Mouse (Mus musculus) G1E (cell line): ENCODE measurements around the gene Uap1. TPM values are rescaled to one million over a fixed set of nuclear protein-coding genes. Genes with fewer than 3 reads are reported as not detected.
A peak's percentile ranks its signal among the peaks of the same experiment; 100 is the strongest.

ENCODE experiments used
- ATAC-seq: 2 replicates; pipeline ENCODE4 v1.8.0; 2016; ENCODE audit warnings: mild to moderate bottlenecking; ENCODE audit not compliant: insufficient number of reproducible peaks, poor library complexity, low FRiP score, severe bottlenecking; ENCODE audit errors: extremely low read depth
- DNase-seq: peaks from one replicate; pipeline ENCODE4 v3.0.0; 2012; ENCODE audit warnings: low spot score
- H3K27me3 ChIP-seq: 2 replicates; pipeline ENCODE4 v1.6.1; 2012; ENCODE audit warnings: mild to moderate bottlenecking, low read length, inconsistent platforms; ENCODE audit not compliant: insufficient read depth
- H3K36me3 ChIP-seq: replicated peaks from 2 replicates; pipeline ENCODE3; 2012; ENCODE audit warnings: mild to moderate bottlenecking, inconsistent platforms
- H3K4me1 ChIP-seq: 2 replicates; pipeline ENCODE4 v1.6.1; 2012; ENCODE audit warnings: low read depth, low read length, inconsistent platforms, mixed read lengths; ENCODE audit not compliant: insufficient read depth
- H3K4me3 ChIP-seq: 2 replicates; pipeline ENCODE4 v1.5.1; 2012; ENCODE audit warnings: low read depth, mild to moderate bottlenecking, inconsistent platforms, low read length, moderate library complexity, mixed read lengths
- H3K9me3 ChIP-seq: replicated peaks from 2 replicates; pipeline ENCODE4 v1.6.1; 2012; ENCODE audit warnings: inconsistent platforms
- CTCF ChIP-seq: IDR thresholded peaks from 2 replicates; pipeline ENCODE4 v1.5.1; 2012; ENCODE audit warnings: low read depth, low read length, inconsistent platforms, mixed read lengths
- GATA1 ChIP-seq: IDR thresholded peaks from 2 replicates; pipeline ENCODE4 v1.6.1; 2012; ENCODE audit warnings: borderline replicate concordance, low read length, inconsistent platforms, mixed read lengths
- GATA2 ChIP-seq: IDR thresholded peaks from 2 replicates; pipeline ENCODE4 v1.6.1; 2012; ENCODE audit warnings: low read depth, low read length, inconsistent platforms, borderline replicate concordance
- POLR2AphosphoS5 ChIP-seq: IDR thresholded peaks from 2 replicates; pipeline ENCODE4 v1.6.1; 2012; ENCODE audit warnings: low read depth, low read length, inconsistent platforms; ENCODE audit not compliant: insufficient replicate concordance
- TAL1 ChIP-seq: conservative IDR thresholded peaks from 2 replicates; pipeline ENCODE4 v1.6.1; 2012; ENCODE audit warnings: low read depth, low read length, inconsistent platforms, mixed read lengths
- polyA plus RNA-seq: library from polyadenylated mRNA; stranded (reverse); fragments of >175 nt; gene quantifications from 2 replicates; pipeline ENCODE4 v1.2.3, GENCODE M21; 2012
- total RNA-seq, 2 experiments: library from RNA; stranded (forward) in 1 of 2; stranded (reverse) in 1 of 2; fragments of 200-1000 nt in 1 of 2; fragments of >200 nt in 1 of 2; fragmentation: Nextera tagmentation in 1 of 2; gene quantifications; 2 replicates each; pipeline ENCODE4 v1.2.3; 2014 to 2017

Uap1 gene
- total and polyA plus RNA-seq, 3 experiments = 24.1 to 530 (median 171) TPM

GRCm38 (mm10) chr1:170214383-170214756 is 39.6 kb upstream of the Uap1 start:
- Histone ChIP-seq H3K9me3 (no peaks in the 10 kb centered on the region), H3K27me3 (no peaks in the 10 kb centered on the region), H3K4me1 (peaks cover 10% of the 10 kb centered on the region), H3K4me3 (peak overlapping the region; percentile 84), H3K36me3 (peaks cover 29% of the 10 kb centered on the region)
- TF ChIP-seq GATA2 = no peak
- no peak for TF ChIP-seq TAL1
- TF ChIP-seq GATA1 = no peak
- no peak for DNase-seq
- no peak for ATAC-seq

- Histone ChIP-seq H3K4me3 (no peak overlapping the region), H3K27me3 (no peaks in the 10 kb centered on the region), H3K9me3 (no peaks in the 10 kb centered on the region), H3K4me1 (peaks cover 10% of the 10 kb centered on the region), H3K36me3 (peaks cover 39% of the 10 kb centered on the region)
- ATAC-seq = no peak
- DNase-seq = no peak
- TF ChIP-seq GATA2 = no peak
- no peak for TF ChIP-seq TAL1
- no peak for TF ChIP-seq GATA1
- TF ChIP-seq CTCF = no peak
- no peak for TF ChIP-seq POLR2AphosphoS5
Observed at GRCm38 (mm10) chr1:170213181-170213879, 38.6 kb upstream of the Uap1 start.

DNA sequence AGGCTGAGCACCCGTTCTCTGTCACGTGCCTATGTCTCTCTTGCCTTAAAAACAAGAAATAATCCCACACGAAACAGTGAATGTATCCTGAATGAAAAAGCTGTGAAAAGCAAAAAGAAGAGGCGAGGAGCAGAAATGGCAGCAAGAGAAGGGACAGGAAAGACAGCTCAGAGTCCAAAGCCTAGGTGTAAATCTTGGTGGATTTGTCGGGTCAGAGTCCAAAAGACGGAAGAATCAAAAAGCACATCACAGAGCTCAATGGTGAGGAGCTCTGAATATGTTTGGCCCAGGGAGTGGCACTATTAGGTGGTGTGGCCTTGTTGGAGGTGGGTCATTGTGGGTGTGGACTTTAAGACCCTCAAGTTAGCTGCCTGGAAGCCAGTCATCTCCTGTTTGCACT is 31.6 kb upstream of the Uap1 start:
- Histone ChIP-seq H3K4me3 (no peak overlapping the region), H3K36me3 (peaks cover 87% of the 10 kb centered on the region), H3K9me3 (no peaks in the 10 kb centered on the region), H3K27me3 (no peaks in the 10 kb centered on the region), H3K4me1 (peaks cover 3% of the 10 kb centered on the region; the same call in 1 of the 2 replicates)
- DNase-seq (no peak), ATAC-seq (no peak)
- TF ChIP-seq CTCF (no peak), GATA1 (no peak), GATA2 (no peak), POLR2AphosphoS5 (no peak), TAL1 (no peak)

DNA sequence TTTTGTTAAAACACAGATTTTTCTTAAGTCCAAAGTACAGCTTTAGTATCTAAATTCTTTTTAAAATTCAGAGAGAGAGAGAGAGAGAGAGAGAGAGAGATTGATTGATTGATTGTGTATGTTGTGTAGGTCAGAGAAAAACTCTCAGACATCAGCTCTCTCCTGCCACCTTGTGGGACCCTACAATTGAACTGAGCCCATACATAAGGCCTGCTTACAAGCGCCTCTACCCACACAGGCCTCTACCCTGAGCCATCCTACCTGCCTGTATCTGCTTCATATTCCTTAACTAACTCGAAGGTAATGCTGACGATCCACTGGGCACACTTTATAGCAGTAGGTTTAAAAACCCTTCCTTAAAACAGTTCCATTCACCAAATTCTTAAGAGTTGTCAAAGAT is 25.6 kb upstream of the Uap1 start:
- DNase-seq = no peak
- H3K27me3 ChIP-seq = no peaks in the 10 kb centered on the region
- H3K4me1 ChIP-seq = peaks cover 13% of the 10 kb centered on the region
- peaks cover 92% of the 10 kb centered on the region for H3K36me3 ChIP-seq
- TF ChIP-seq GATA2 (no peak), CTCF (no peak), POLR2AphosphoS5 (no peak), TAL1 (no peak), GATA1 (no peak)
- ATAC-seq = peak; percentile 79
- no peaks in the 10 kb centered on the region for H3K9me3 ChIP-seq
- no peak overlapping the region for H3K4me3 ChIP-seq

DNA sequence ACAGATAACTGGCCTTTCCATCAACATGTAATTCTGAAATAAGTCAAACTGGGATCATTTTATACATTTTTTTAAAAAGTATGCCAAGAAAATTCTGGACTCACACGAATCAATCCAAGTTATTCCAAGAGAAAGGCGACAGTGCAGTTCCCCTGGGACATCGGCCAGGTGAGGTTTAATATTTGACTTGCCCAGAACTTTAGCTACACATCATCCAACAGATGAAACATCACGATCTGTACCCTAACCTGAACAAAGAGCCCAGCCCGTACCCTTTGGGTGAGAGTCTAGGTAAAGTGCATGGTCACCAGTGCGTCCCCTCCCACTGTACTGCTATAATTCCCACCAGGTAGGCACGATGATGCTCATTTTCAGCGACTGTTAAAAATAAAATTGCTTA is 21.5 kb upstream of the Uap1 start:
- Histone ChIP-seq H3K4me3 (no peak overlapping the region), H3K4me1 (peaks cover 11% of the 10 kb centered on the region), H3K9me3 (no peaks in the 10 kb centered on the region), H3K27me3 (no peaks in the 10 kb centered on the region), H3K36me3 (peaks cover 94% of the 10 kb centered on the region)
- ATAC-seq (no peak), DNase-seq (no peak)
- TF ChIP-seq TAL1 (no peak), POLR2AphosphoS5 (no peak), GATA2 (no peak), CTCF (no peak), GATA1 (no peak)

DNA sequence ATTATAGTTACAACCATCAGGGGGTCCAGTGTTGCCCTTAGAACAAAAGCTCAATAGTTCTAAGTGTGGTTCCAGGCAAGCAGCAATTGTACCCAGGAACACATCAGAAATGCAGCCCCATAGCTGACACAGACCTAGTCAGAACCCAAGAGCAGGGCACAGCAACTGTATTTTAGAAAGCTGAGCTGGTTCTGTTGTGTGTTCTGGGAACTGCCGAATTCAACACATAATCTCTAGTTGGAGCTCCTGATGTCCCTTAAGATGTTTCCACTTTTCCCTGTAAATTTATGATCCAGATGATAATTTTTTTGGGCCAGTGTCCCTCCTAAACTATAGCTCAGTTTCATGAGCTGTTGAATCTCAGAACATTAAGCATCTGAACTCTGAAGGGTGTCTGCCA is 17.2 kb upstream of the Uap1 start:
- DNase-seq = no peak
- H3K4me1 ChIP-seq = peaks cover 13% of the 10 kb centered on the region
- H3K36me3 ChIP-seq = peaks cover 62% of the 10 kb centered on the region
- TF ChIP-seq GATA2 = no peak
- no peak for TF ChIP-seq CTCF
- no peak for TF ChIP-seq TAL1
- no peak for TF ChIP-seq POLR2AphosphoS5
- TF ChIP-seq GATA1 = no peak
- ATAC-seq = no peak
- no peaks in the 10 kb centered on the region for H3K9me3 ChIP-seq
- no peaks in the 10 kb centered on the region for H3K27me3 ChIP-seq
- no peak overlapping the region for H3K4me3 ChIP-seq

DNA sequence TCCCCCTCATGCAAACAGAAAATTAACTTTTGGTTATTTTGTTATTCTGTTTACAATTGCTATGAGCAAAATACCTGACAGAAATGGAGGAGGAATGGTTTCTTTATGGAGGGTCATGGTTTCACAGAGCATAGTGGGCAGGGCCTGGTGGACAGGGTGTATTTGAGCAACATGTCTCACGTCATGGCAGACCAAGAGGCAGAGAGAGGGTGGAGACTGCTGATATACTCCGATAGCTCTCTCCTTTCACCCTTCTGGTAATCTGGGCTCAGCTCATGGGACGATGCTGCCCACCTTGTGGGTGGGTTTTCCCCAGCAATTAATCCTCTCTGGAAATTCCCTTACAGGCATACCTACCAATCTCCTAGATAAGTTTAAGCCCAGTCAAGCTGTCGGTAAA is 15.5 kb upstream of the Uap1 start:
- Histone ChIP-seq H3K27me3 (no peaks in the 10 kb centered on the region), H3K36me3 (peaks cover 45% of the 10 kb centered on the region), H3K9me3 (peaks cover 6% of the 10 kb centered on the region; the same call in 1 of the 2 replicates), H3K4me1 (peaks cover 14% of the 10 kb centered on the region), H3K4me3 (no peak overlapping the region)
- no peak for ATAC-seq
- no peak for DNase-seq
- TF ChIP-seq GATA2 (no peak), POLR2AphosphoS5 (no peak), CTCF (no peak), TAL1 (no peak), GATA1 (no peak)
